Mouse (Mus musculus) adipocyte (in vitro differentiated cells): ENCODE measurements at regions not wholly inside any gene's neighbourhood (a gene's known extent, or its start where the extent isn't known, plus 50 kb on each side); places are given as distances from the start of the nearest gene placed in this dataset.
"Not testable (repeated sequence)": the region's sequence is repeated elsewhere in the genome, so short reads cannot be mapped to it uniquely, and the experiment has no call there.

Experiments
- DNase-seq: peaks from one replicate; pipeline ENCODE4 v3.0.0-alpha.2; 2016; ENCODE audit warnings: low spot score

DNA sequence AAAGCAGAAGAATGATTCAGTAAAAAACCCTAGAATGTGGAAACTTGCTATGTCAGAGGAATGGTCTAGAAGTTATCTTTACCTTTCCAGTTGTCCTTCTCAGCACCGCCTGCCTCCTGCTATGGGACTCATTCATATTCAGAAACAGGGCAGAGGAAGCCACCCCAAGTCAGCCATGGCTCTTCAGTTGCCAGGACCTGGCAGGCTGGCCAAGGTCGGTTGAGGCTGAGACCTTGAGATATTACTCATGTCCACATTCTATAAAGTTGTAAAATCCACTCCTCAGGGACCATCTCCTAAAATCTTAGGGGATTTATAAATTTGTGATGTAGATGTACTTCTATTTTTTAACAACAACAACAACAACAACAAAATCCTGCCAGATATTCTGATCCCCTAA lies 580.7 kb upstream of the Klhl29 start:
- no peak for DNase-seq

DNA sequence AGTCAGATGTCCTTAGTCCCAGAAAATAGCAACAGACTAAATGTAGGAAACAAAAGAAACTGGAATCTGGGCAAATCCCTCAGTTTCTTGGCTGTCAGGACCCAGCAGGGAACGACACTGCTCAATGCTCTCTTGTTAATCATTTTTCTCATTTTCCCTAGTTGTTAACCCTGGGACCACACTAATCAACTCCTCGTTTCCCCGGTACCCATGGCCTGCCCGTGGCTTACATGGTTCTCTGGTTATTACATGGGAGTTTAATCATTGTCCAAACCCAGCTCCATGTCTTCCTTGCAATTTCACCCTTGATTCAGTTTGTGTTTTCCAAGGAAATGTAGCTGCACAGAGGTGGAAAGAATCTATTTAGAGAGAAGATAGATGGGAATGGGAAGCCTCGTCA lies 580.1 kb upstream of the Klhl29 start:
- DNase-seq: no peak

DNA sequence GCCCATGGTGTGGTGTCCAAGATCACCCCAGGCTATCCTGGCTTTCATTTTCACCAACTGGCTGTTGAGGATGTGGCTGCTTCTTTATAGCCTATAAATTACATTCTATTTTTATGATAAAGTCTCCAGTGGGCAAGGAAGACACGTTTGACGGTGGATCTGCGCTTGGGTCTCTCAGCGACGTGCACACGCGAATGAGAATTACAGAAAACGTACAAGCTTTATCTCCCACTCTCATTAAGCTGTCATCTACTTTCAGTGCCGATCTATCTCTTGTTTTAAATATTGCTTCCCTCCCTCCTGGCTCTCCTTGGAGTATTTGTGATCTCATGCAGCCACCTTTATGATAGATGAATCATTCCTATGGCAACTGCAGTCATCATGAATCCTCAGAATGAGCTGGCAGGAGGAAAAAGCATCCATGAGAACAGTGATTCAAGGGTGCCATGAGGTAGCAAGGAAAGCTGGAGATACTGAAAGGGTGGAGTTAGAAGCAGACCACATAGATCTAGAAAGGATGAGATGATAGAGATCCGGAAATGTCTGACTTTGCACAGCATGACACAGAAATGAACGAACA lies 568.0 kb upstream of the Klhl29 start:
- DNase-seq: no peak

DNA sequence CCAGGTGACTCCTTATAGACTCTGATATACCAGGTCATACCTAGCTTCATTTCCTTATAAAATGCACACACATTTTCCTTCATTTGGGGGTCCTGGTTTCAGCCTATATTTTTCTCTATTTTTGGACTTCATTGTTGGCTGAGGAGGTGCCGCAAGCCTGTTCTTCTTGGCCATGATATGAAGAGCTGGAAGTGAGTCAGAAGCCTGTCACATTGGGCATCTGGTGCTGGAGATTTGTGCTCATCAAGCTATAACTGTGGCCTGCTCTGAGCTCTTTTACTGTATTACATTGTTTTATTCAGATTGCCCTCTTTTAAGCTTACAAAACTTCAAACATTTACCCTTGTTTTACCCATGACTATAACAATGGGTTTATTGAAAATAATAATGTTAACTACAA lies 545.8 kb upstream of the Klhl29 start:
- DNase-seq: no peak

DNA sequence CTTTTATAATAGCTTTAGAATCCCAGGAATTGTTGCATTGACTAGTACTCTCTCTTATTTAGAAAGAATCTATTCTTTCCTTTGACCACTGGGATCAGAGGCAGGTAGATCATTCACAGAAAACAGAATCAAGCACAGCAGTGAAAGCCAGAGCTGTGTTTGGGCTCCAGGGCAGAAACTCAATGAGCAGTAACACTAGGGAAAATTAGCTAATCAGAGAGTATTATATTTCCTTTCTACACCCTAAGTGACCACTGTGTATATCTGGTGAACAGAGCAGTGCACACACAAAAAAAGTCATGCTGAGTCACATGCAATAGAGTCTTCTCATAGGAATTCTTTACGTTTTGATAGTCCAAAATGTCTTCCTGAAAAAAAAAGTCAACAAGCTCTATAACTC lies 542.5 kb upstream of the Klhl29 start:
- DNase-seq: no peak

DNA sequence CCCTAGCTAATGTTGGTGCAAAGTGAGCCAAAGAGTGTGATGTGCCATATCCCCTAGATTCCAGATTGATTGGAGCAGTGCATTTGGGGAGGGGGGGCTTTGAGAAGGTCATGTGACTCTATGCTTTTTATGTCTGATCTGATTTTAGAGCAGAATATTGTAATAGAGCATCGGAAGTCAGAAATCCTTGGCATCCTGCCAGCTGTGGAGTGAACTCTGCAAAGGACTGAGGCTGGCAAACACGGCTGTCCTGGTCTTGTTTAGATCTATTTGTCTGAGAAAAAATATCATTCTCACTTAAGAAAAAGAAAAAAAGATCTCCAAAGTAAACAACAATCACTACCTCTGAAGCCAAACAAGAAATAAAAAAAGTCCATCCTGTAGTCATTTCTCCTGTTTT lies 530.8 kb upstream of the Klhl29 start:
- no peak for DNase-seq

DNA sequence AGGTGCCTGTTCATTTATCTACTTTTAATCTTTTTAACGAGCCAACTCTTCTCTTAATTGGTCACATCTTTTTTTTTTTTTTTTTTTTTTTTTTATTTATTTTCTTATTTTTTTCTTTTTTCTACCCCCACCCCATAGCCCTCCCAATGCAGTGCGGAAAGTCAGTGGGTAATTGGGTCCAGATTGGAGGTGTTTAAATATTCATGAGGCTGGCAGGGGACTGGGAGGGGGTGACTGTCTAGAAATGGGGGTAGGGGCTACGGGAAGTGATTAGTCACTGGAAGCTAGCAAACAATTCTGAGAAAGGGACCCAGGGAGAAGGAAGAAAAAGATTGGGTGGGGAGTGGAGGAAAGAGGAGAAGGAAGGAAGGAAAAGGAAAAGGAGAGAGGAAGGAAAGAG lies 516.3 kb upstream of the Klhl29 start:
- DNase-seq: not testable (repeated sequence)

DNA sequence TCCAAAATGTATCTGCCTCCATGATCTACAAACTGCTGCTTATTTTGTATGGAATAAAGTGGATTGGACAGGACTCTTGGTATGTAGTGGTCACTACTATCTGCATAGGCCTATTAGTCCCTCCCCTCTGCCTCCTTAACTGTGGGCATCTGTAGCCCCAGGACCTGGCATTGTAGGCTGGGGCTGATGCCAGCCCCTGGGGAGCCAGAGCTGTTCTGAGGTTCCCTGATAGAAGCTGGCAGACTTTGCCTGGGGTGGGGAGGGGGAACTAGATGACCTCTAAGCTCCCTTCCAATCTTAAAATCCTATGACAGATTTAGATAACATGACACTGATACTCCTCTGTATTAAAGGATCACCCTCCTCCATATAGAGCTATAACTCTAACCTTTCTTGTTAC lies 491.2 kb upstream of the Klhl29 start:
- DNase-seq: no peak

DNA sequence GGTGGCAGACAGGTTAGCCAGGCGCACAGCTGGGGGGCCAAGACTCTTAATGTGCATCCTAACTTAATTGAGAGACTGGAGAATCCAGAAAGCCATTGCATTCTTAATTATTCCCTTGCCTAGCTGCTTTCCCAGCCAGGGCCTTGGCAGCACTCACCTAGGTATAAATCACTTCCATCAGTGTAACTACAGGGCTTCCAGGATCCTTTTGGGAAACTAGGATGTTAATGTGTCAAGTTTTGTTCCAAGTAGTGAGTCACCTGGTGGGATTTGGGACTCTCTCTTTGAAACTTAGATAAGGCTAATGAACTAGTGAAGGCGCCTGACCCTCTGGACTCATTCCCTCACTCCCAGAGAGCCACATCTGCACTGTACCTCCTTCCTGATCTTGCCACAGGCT lies 484.3 kb upstream of the Klhl29 start:
- DNase-seq: no peak

DNA sequence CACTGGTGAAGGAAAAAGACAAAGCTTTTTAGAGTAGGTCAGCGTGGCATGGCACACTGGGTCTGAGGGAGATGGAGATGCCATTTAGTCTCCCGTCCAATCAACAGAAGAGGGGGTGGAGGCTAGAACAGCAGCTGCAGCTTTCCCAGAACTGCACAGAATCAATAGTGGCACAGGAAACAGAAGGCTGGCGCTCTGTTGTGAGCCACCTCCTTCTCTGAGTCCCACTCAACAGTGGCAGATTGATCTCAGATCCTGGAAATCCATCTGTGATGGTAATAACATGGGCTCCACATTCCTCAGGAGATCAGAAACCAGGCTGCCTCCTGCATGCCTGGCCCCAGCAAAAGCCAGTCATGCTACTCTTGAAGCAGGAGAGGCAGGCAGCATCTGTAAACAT lies 480.9 kb upstream of the Klhl29 start:
- no peak for DNase-seq

DNA sequence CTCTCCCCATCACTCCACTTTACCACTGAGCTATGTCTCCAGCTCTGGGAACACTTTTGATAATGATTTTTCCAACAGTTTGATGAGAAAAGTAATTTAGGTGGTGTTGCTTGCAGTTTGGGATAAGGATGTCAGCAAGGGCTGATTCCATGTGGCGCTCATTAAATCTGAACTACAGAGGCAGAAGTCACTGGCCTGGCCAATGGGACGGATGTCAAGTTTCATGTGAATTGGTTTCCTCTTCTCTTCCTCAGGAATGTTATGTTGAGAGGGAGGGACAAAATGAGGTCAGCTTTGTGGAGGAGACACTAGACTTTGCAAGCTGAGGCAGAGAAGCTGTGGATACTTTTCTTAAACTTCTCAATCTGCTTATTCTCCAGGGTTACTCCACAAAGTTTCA lies 434.9 kb upstream of the Klhl29 start:
- no peak for DNase-seq

DNA sequence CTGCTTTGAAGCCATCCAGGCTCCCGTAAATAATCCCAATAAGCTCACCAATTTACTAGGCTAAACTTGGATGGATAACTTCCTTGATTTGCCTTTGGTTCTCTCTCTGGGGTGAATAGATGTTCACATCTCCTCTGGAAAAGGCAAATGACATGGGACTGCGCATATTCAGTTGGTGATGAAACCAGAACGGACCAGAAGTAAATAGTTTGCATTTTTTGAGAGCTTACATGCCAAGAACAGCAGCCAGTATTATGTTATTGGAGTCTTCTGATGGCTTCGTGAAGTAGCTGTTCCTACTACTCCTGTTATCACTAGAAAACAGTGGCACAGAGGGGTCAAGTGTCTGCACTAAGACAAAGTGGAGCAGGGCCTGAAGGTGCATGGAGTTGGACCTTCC lies 434.5 kb upstream of the Klhl29 start:
- no peak for DNase-seq

DNA sequence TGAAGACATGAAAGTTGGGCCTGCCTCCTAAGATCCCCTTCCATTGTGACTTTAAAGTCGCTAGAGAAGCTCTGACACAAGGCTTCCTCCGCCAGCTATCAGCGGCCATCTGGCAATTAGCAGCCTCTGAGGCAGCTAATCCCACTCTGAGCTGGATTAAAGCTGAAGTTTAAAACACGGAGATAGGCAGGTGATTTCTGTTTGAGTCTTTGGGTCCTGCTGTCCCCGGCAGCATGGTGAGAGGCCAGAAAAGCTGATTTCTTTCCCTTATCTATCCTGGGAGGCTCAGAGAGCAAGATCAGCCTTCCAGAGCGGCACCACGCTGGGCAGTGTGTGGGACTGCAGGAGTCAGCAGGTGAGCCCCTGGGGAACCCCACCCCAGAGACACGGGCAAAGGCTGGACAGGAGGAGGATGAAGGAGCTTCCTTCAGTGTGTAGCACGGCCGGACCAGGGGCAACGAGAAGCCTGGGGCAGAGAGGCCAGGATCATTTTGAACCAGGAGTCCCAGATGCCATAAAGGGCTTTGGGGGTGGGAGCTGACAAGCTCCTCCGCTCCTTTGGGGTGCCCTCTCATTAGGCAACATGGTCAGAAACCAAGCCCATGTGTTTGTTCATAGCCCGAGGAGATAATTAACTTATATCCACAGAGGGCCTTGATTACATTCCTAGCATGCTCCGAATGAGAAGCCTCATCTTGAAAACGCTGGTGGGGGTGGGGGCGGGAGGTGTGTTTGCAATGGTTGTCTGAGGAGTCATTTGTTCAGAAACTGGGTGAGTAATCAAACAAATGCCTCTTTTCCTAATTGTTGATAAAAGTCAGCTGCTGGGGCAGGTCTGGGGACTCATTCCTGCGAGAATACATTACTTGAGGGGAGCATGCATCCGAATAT lies 432.8 kb upstream of the Klhl29 start:
- no peak for DNase-seq

DNA sequence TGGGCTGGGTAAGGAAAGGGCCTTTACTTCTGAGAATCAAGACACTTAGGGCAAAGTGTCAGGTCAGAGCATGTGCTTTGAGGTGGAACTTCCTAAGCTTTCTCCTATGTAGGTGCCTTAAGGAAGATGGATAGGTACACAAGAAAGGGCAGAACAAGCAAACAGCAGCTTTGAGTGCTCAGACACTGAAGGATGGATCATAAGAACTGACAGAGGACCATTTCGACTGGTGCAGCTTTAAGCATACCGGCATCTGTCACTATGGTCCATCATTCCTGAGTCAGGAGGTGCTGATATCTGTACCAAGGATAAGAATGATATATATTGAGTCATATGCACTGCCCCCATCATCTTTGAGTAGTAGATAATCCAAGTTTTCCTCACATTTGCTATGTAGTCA lies 430.2 kb upstream of the Klhl29 start:
- no peak for DNase-seq

DNA sequence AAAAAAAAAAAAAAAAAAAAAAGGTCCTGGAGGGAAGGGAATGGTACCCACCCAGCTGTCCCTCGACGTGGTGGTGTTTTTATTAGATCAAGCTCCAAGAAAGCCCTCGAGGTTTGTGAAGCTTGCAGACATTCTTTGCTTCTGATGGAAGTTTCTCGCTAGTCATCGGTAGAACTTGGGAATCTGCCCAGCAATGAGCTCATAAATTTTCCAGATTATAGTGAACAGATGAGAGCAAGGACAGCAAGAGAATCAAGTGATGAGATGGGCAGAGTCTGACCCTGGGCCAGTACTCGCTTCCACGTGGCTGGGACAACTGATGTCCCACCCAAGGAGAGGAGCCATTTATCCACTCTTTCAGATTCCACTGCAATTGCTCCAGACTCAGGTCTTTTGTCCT lies 417.6 kb upstream of the Klhl29 start:
- DNase-seq: no peak

DNA sequence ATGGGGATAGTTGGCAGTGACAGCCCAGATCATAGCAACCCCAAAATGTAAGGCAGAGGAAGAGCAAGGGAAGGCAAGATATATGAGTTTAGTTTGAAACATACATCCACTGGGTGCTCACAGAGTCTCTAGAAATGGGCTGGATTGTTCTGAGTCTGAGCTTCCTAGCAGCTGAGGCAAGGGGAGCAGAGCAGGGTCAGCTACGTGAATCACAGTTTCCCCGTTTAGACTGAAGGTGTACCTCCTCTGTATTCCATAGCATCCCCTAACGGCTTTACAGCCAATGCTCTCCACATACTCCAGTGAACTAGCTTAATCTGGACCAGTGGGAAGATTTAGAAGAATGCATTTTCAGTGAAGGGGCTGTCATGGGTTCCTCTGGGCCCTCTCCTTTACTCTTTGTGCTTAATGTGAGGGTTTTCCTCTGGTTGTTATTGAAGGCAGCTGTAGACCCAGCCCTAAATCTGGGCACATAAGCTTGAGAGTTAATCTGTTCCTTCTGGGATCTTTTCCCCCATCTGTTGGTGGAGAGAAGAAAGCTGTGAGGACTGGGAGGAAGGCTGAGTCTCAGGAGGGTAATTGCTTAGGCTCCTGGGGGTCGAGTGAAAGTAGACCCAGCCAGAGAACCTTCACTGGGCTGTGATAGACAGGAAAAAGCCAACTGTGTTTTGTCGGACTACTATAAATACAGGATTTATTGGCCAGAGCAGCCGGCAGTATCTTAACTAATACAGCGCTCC lies 411.8 kb upstream of the Klhl29 start:
- DNase-seq: no peak

DNA sequence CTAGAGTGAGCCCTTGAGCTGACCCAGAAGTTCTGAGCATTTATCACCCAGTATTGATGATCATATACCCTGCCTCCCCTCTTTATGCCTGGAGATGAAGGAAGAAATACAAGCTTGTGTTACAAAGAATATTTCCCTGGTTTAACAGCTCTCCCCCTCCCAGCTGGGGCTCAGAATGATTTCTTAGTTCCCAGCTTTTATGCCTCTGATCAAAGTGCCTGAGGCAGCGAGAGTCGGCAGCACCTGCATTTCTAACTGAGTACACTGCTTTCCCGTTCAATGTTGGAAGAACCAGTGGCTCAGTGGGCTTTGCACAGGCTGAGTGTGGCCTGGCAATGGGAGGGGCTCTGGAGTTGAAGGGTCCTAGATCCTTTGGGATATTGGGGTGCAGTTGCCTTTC lies 405.8 kb upstream of the Klhl29 start:
- DNase-seq: no peak

DNA sequence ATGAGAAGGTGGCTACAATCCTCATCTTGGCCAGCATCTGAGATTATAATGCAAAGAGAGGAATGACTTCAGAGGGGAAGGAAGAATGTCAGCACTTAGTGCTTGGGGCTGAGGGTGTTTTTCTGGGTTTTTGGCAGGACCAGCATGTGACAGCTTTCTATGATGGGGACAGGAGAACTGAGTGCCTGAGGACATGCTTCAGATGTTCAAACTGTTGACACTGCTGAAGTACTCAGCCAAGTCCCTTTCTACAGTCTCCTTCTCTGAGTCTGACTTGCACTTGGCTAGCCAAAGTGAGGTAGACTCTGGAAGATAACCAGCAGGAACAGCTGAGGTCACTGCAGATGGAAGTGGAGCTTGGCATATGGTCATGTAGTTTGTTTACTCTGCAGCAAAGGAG lies 402.1 kb upstream of the Klhl29 start:
- no peak for DNase-seq

DNA sequence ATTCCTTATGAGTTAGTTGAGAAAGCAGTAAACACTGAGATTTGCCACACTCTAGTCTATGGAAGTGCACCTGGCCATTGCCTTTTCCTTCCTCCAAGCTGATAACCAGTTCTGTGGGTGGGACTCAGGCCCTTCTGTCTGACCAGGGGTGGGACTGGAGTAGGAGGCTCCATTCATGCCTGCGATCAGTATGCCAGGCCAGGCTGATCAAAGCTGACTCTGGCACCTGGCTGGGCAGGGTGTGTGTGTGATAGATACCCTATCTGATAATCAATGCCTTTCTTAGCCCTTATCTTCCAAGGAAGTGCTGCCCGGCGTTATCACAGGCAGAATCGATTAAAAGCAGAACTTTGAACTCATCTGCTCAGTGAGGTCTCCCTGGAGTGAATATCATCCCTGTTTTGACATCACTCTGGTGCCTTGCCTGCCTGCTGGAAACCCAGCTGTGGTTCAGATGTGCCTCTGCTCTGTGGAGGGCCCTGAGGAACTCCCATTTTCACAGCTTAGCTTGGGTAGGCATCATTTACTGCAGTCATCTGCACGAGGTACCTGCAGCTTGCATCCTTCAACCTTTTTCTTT lies 396.0 kb upstream of the Klhl29 start:
- no peak for DNase-seq

DNA sequence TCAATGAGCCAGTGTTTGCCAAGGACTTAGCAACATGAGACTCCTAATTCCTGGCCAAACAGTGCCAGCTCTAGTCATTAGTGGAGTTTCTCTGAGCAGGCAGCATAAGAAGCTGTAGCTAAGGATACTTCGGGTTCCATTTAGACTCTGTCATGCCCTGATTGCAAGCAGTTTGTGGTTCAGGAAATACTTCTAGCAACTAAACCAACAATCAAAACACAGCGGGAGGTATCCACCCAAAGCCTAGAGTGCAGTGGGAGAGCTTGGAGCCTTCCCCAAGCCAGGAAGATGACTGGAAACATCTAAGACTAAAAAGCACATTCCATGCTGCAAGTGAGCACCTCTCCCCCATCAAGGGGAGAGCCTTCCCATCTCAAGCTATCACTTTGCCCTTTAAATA lies 395.0 kb upstream of the Klhl29 start:
- no peak for DNase-seq

DNA sequence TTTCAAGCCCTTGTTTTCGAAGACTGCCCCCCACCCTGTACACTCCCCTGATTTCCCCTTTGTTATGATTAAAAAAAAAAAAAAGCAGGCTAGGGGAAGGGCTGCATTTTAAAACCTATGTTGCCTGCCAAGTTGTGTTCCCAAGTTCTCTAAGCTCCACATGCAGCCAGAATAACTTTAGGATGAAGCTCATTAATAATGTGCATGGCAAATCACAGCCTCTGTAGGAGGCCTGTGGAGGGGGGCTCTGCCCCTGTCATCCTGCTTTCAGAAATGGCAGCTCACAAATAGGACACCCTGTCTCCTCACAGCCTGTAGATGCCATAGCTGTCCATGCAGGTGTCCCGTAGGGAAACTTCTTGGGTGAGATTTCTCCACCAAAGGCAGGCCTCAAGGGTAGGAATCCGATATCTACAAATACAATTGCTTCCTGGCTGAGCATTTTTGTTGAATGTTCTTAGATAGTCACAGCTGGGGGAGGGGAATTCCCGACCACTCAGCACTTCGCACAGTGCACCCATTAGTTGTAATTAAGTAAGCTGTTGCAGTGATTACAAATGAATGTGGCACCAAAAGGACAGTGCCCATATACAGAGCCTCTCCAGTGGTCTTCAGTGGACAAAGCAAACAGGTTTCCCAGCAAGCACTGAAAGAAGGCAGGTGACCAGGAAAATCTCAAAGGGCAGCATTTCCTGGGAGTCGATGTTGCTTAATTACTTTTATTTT lies 389.1 kb upstream of the Klhl29 start:
- DNase-seq: no peak

DNA sequence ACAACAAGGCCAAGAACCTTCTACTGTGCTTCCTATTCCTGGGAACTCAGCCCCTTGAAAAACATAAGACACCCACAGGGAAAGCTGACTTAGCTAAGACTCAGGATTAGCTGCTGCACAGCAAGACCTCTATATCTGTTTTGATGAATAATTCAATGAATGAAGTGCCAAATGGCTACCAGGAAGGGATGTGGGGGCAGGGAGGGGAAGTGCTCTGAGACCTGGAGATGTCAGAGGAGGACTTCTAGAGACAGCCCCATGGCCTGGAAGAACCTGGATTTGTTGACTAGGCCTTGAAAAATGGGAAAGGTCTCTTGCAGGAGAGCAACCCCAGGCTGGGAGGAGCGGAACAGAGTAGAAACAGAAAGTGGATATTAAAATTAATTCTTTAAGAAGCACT lies 388.5 kb upstream of the Klhl29 start:
- no peak for DNase-seq
